Mouse (Mus musculus) hindbrain, embryonic 14.5 days (tissue): ENCODE measurements at regions not wholly inside any gene's neighbourhood (a gene's known extent, or its start where the extent isn't known, plus 50 kb on each side); places are given as distances from the start of the nearest gene placed in this dataset.

ENCODE experiments used
- ATAC-seq: fragments of 200-750 bp; cut with Nextera tagmentation; 2 replicates; pipeline ENCODE4 v1.8.0; 2017; ENCODE audit warnings: moderate number of reproducible peaks, mild to moderate bottlenecking, moderate TSS enrichment, moderate library complexity; ENCODE audit not compliant: low FRiP score
- DNase-seq: peaks from one replicate; pipeline ENCODE4 v3.0.0-alpha.2; 2015; ENCODE audit warnings: low spot score
- H3K27ac ChIP-seq: fragments of 300-500 bp; sonication (generic); 2 replicates; pipeline ENCODE4 v1.5.1; 2014; ENCODE audit warnings: mild to moderate bottlenecking, moderate library complexity
- H3K27me3 ChIP-seq: fragments of 300-500 bp; sonication (generic); 2 replicates; pipeline ENCODE4 v1.6.1; 2014; ENCODE audit warnings: mild to moderate bottlenecking, low read length, mixed read lengths; ENCODE audit not compliant: control insufficient read depth, insufficient read depth
- H3K36me3 ChIP-seq: fragments of 300-500 bp; sonication (generic); replicated peaks from 2 replicates; pipeline ENCODE4 v1.6.1; 2014; ENCODE audit not compliant: control insufficient read depth, insufficient read depth
- H3K4me1 ChIP-seq: fragments of 300-500 bp; sonication (generic); replicated peaks from 2 replicates; pipeline ENCODE4 v1.6.1; 2014; ENCODE audit warnings: antibody characterized with exemption, low read length, mixed read lengths; ENCODE audit not compliant: control insufficient read depth, insufficient read depth
- H3K4me2 ChIP-seq: fragments of 300-500 bp; sonication (generic); replicated peaks from 2 replicates; pipeline ENCODE4 v1.6.1; 2014; ENCODE audit warnings: mild to moderate bottlenecking, moderate library complexity
- H3K4me3 ChIP-seq: fragments of 300-500 bp; sonication (generic); replicated peaks from 2 replicates; pipeline ENCODE4 v1.5.1; 2014; ENCODE audit warnings: mild to moderate bottlenecking, low read length
- H3K9ac ChIP-seq: fragments of 300-500 bp; sonication (generic); 2 replicates; pipeline ENCODE4 v1.6.1; 2014
- H3K9me3 ChIP-seq: fragments of 300-500 bp; sonication (generic); 2 replicates; pipeline ENCODE4 v1.6.1; 2016; ENCODE audit warnings: low read length; ENCODE audit not compliant: control insufficient read depth
- WGBS: fragments of 180-500 bp; shearing (Covaris S2); extraction: QIAGEN DNeasy Blood & Tissue Kit; methylation state at CpG from one replicate; pipeline ENCODE4 v1.1.7; 2014; 5-methylcytosine and 5-hydroxymethylcytosine counted together

DNA sequence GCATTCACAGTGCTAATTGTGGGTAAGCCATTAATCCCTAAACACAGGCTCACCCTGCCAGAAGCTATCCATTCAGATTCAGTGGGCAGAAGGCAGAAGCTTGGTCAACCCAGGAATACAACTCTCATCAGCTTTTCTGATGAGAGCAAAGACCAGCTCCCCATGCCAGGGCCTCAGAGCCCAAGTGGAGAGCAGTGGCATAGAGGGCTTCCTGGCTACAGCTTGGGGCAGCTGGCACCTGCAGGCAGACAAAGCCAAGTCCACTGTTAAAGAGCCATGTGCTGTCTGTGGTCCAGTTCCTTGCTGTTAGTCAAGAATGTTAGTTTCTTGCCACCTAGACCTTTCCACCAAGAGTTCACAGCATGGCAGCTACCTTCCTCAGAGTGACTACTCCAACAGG, 225.0 kb downstream of the Tox3 start:
- no peaks in the 10 kb centered on the region for H3K36me3 ChIP-seq
- H3K4me3 ChIP-seq: no peak overlapping the region
- no peak overlapping the region for H3K27ac ChIP-seq
- no peak overlapping the region for H3K9ac ChIP-seq
- no peaks in the 10 kb centered on the region for H3K4me1 ChIP-seq
- no peak overlapping the region for H3K4me2 ChIP-seq
- H3K9me3 ChIP-seq: no peaks in the 10 kb centered on the region
- no peak for DNase-seq
- no peaks in the 10 kb centered on the region for H3K27me3 ChIP-seq
- ATAC-seq: no peak

DNA sequence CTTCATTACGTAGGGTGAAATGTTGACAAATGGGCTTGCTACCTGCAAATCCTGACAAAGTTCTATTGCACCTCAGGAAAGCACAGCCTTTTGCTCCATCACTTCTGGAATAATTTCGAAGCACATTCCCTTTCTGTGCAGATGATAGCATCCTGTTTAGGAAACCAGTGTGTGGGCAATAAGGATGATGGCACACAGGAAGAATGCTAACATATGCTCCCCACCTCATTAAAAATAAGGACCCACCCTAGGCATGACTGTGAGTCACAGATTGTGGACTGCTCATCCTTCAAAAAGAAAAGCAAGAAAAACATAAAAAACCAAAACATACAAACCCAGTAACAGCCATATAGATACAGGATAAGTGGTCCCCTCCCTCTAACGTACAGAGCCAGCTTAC, 226.2 kb downstream of the Tox3 start:
- no peak for ATAC-seq
- 79% methylated on average over 3 of the region's 3 CpGs for WGBS
- H3K4me3 ChIP-seq: no peak overlapping the region
- DNase-seq: no peak
- no peak overlapping the region for H3K27ac ChIP-seq
- no peak overlapping the region for H3K4me2 ChIP-seq
- H3K27me3 ChIP-seq: no peaks in the 10 kb centered on the region
- H3K9ac ChIP-seq: no peak overlapping the region
- no peaks in the 10 kb centered on the region for H3K4me1 ChIP-seq
- no peaks in the 10 kb centered on the region for H3K36me3 ChIP-seq
- no peaks in the 10 kb centered on the region for H3K9me3 ChIP-seq

DNA sequence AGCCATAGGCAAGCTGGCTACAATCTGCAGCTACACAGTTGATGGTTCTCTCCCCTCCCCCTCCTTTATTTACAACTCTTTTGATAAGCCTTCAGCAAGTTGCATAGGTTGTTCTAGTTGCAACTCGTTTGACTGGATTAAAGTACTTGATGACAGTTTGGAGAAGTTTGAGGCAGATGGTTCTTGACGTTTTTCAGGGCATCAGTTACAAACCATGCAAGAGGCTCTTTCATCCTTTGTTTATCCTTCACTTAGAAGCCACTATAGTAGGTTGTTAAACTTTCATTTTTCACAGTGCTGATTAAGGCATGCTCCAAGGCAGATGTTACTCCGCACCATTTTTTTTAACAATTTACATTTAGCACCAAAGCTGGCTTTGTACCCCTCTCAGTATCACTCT, 227.1 kb downstream of the Tox3 start:
- ATAC-seq (no peak), DNase-seq (no peak)
- Histone ChIP-seq H3K27ac (no peak overlapping the region), H3K27me3 (no peaks in the 10 kb centered on the region), H3K9me3 (no peaks in the 10 kb centered on the region), H3K4me1 (no peaks in the 10 kb centered on the region), H3K4me3 (no peak overlapping the region), H3K9ac (no peak overlapping the region), H3K4me2 (no peak overlapping the region), H3K36me3 (no peaks in the 10 kb centered on the region)
- 31% methylated on average over 3 of the region's 3 CpGs for WGBS

DNA sequence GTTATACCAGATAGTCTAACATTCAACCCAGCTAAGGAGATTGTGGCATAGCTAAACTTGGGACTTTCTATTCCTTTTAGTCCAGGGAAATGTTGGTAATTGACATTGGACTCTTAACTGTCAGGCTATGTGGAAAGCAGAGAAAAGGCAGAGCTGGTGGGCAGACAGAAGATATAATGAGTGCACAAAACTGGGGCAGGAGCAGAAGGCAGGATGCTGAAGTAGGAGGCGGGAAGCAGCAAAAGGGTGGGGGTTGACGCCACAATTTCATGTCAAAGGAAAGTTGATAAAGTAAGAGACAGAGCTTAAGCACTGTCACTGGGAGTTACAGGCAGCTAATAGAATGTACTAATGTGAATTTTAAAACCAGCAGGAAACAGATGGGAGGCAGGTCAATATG, 232.7 kb downstream of the Tox3 start:
- no peaks in the 10 kb centered on the region for H3K27me3 ChIP-seq
- no peak for DNase-seq
- no peak overlapping the region for H3K27ac ChIP-seq
- H3K4me3 ChIP-seq: no peak overlapping the region
- WGBS: 88% methylated on average over 2 of the region's 2 CpGs
- H3K4me2 ChIP-seq: no peak overlapping the region
- ATAC-seq: no peak
- H3K4me1 ChIP-seq: no peaks in the 10 kb centered on the region
- H3K36me3 ChIP-seq: no peaks in the 10 kb centered on the region
- no peaks in the 10 kb centered on the region for H3K9me3 ChIP-seq
- H3K9ac ChIP-seq: no peak overlapping the region

DNA sequence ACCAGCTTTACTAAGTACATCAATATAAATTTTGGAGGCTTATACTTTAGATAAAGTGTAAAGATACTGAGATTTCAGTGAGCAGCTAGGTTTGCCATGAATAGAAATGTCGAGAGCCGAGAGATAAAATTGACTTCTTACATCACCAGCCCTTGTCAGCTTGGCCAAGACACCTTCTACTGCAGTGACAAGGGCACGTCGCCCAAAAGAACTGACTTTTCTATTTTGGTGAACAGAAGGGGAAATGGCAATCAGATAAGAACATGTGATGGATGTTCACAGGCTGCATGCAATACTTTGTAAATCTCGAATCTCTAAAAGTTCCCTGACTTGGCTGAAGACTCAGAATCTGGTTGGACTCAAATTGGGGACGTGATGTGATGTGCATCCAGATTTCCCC, 247.6 kb downstream of the Tox3 start:
- no peak for ATAC-seq
- no peak for DNase-seq
- 91% methylated on average over 6 of the region's 6 CpGs for WGBS

DNA sequence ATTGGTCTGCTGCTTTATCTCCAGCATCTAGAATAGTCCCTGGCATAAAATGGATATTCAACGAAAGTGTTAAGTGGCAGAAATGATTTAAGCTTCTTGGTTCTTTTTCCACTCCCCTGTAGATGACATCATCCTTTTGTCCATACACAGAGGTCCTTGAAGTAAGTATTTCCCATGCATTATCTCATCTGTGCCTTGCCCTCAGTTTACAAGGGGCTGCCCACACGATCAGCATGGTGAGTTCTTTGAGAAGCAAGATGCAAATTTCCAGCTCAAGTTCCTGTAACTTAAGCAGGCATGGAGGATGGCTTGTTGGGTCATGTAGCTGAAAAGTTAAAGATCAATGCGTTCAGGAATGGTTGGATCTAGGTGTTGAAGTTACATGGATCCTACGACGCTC, 265.5 kb downstream of the Tox3 start:
- H3K9ac ChIP-seq: no peak overlapping the region
- no peak overlapping the region for H3K4me3 ChIP-seq
- H3K4me1 ChIP-seq: no peaks in the 10 kb centered on the region
- no peaks in the 10 kb centered on the region for H3K27me3 ChIP-seq
- no peak overlapping the region for H3K4me2 ChIP-seq
- no peaks in the 10 kb centered on the region for H3K36me3 ChIP-seq
- no peaks in the 10 kb centered on the region for H3K9me3 ChIP-seq
- DNase-seq: no peak
- ATAC-seq: no peak
- 92% methylated on average over 5 of the region's 5 CpGs for WGBS
- no peak overlapping the region for H3K27ac ChIP-seq

More for the DNA sequence above, 247.6 kb downstream of the Tox3 start:
- H3K36me3 ChIP-seq: no peaks in the 10 kb centered on the region
- no peak overlapping the region for H3K4me3 ChIP-seq
- H3K9me3 ChIP-seq: no peaks in the 10 kb centered on the region
- H3K27ac ChIP-seq: no peak overlapping the region
- H3K9ac ChIP-seq: no peak overlapping the region
- H3K4me2 ChIP-seq: no peak overlapping the region
- H3K4me1 ChIP-seq: no peaks in the 10 kb centered on the region
- no peaks in the 10 kb centered on the region for H3K27me3 ChIP-seq

DNA sequence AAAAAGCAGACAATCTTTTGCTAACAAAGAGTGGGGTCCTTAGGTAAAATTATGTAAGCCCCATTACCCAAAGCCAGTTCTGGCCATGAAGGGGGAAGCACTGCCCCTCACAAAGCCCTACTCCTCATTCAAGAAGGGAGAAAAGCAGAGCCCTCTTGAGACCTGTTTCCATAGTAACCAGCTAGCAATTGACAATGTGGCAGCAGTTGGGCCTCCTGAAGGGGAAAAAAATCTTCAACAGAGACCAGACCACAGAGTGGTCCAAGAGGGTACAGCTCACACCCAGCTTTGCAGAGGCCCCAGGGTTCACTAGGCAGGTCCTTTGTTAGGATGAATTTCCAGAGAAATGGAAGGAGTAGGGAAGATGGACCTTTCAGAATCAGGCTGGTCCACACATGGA, 271.8 kb downstream of the Tox3 start:
- peaks cover 17% of the 10 kb centered on the region for H3K4me1 ChIP-seq
- no peak overlapping the region for H3K4me2 ChIP-seq
- no peaks in the 10 kb centered on the region for H3K9me3 ChIP-seq
- peak overlapping the region; percentile 73 for H3K27ac ChIP-seq
- H3K27me3 ChIP-seq: no peaks in the 10 kb centered on the region
- H3K36me3 ChIP-seq: no peaks in the 10 kb centered on the region
- peak; percentile 80 for DNase-seq
- no peak overlapping the region for H3K4me3 ChIP-seq
- H3K9ac ChIP-seq: no peak overlapping the region
- peak; percentile 71; the same call in 1 of the 2 replicates for ATAC-seq

DNA sequence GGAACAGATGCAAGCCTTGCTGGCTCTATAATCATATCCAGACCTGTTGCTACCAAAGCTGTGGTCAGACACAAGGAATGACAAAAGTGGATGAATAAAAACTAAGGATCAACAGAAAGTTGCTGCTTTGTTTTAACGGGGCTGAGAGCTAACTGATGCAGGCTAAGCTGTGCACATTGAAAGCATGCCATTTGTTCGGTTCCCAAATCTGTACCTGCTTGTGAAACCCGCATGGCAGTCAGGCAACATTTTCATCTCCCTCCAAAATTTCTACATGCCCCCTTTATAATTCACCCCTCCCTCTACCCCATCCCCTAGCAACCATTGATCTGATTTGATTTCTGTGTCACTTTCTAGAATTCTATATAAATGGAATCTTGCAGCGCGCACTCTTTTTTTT, 272.3 kb downstream of the Tox3 start:
- Histone ChIP-seq H3K36me3 (no peaks in the 10 kb centered on the region), H3K4me1 (peaks cover 17% of the 10 kb centered on the region), H3K27ac (peak overlapping the region; percentile 73), H3K27me3 (no peaks in the 10 kb centered on the region), H3K9me3 (no peaks in the 10 kb centered on the region), H3K4me2 (no peak overlapping the region), H3K4me3 (no peak overlapping the region), H3K9ac (no peak overlapping the region)
- no peak for ATAC-seq
- 28% methylated on average over 5 of the region's 5 CpGs for WGBS
- DNase-seq: no peak

DNA sequence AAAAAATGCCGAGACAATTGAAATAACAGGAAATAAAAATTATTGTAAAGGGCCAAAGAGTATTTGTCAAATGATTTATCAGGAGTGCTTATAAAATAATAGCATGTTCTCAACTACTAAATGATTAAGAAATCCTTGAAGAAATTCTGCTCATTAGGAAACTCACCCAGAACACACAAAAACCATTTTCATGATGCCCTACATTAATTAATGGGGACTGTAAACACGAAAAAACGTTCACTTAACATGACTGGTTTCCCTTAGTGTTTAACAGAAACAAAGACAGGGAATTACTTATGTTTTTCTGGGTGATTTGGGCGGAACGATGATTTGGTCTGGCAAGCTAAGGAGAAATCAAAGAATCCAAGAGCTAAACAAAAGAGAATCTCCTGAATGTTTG, 278.1 kb downstream of the Tox3 start:
- WGBS: 23% methylated on average over 5 of the region's 5 CpGs
- H3K4me3 ChIP-seq: no peak overlapping the region
- ATAC-seq: no peak
- peak overlapping the region; percentile 33 for H3K4me2 ChIP-seq
- DNase-seq: no peak
- no peak overlapping the region for H3K9ac ChIP-seq
- peaks cover 18% of the 10 kb centered on the region for H3K4me1 ChIP-seq
- peak overlapping the region; percentile 60 for H3K27ac ChIP-seq
- no peaks in the 10 kb centered on the region for H3K9me3 ChIP-seq
- H3K27me3 ChIP-seq: no peaks in the 10 kb centered on the region
- no peaks in the 10 kb centered on the region for H3K36me3 ChIP-seq

DNA sequence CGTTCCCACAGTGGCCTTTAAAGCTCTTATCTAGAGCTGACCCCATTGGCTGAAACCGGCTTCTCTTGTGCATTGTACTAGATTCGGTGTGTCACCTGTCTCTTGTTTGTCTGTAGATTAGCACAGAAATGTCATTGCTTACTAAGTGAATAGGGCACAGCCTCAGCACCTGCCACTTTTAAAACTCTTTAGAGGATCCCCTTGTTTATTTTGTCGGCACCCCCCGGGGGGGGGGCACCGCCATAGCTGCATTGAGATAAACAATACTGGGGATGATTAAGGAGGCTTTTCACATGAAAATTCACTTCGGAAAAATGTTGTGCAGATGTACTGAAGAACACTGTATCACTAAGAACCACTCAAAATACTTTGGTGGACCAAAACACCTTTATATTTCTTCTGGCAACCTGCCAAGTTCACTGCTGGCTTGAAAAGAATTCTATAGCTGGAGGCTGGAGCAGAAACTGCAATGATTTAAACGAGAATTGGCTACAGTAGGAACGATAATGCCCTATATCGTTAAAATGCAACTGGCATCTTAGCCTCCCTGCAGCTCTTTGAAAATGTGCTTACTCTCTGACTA, 278.6 kb downstream of the Tox3 start:
- peak; percentile 66; the same call in 1 of the 2 replicates for ATAC-seq

More for the DNA sequence above, 278.6 kb downstream of the Tox3 start:
- Histone ChIP-seq H3K27me3 (no peaks in the 10 kb centered on the region), H3K27ac (peak overlapping the region; percentile 60), H3K4me2 (peak overlapping the region; percentile 33), H3K4me1 (peaks cover 23% of the 10 kb centered on the region), H3K36me3 (no peaks in the 10 kb centered on the region), H3K9ac (no peak overlapping the region; the same call in 1 of the 2 replicates), H3K9me3 (no peaks in the 10 kb centered on the region), H3K4me3 (no peak overlapping the region)
- peak; percentile 79 for DNase-seq
- 5% methylated on average over 10 of the region's 10 CpGs for WGBS
